Mouse (Mus musculus) bone marrow, adult 2 months (tissue): ENCODE measurements around the gene Cdkn3.

Experiments used
- CTCF ChIP-seq: fragments of 200-500 bp; IDR thresholded peaks from 2 replicates; pipeline ENCODE4 v1.5.1; 2011; ENCODE audit warnings: low read length, control low read depth; ENCODE audit not compliant: control insufficient read depth, insufficient read depth
- POLR2A ChIP-seq: fragments of 200-500 bp; IDR thresholded peaks from 2 replicates; pipeline ENCODE4 v1.6.1; 2011; ENCODE audit warnings: low read depth, mild to moderate bottlenecking, control low read depth, low read length, borderline replicate concordance; ENCODE audit not compliant: control insufficient read depth

DNA sequence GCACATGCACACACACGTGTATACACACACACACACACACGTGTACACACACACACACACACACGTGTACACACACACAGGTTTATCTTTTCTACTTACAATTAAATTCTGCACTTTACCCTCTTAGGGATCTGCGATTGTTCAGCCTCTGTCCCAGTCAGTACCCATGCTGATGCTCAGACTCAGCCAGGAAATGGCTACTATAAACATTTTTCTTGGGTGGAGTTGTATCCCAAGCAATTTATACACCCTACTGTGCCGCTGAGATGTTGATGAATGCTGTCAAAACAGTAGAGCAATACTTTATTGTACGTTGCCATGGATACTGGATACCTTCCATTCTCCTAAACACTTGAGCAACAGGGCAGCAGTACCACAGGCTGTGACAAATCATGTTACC is 9.7 kb downstream of the Cdkn3 start:
- no peak for TF ChIP-seq CTCF
- TF ChIP-seq POLR2A: no peak
